Mouse (Mus musculus) liver, embryonic 12.5 days (tissue): Measurements from ENCODE around the gene Pih1d1. TPM values are rescaled to one million over a fixed set of nuclear protein-coding genes. Genes with fewer than 3 reads are reported as not detected.
A peak's percentile ranks its signal among the peaks of the same experiment; 100 is the strongest.

Source experiments
- ATAC-seq: fragments of 200-750 bp; cut with Nextera tagmentation; 2 replicates; pipeline ENCODE4 v1.8.0; 2017; ENCODE audit warnings: moderate number of reproducible peaks, mild to moderate bottlenecking, moderate library complexity
- H3K27ac ChIP-seq: fragments of 300-500 bp; sonication (generic); 2 replicates; pipeline ENCODE4 v1.5.1; 2016; ENCODE audit warnings: mild to moderate bottlenecking
- H3K27me3 ChIP-seq: fragments of 300-500 bp; sonication (generic); replicated peaks from 2 replicates; pipeline ENCODE4 v1.6.1; 2016; ENCODE audit warnings: mild to moderate bottlenecking, moderate library complexity
- H3K36me3 ChIP-seq: fragments of 300-500 bp; sonication (generic); 2 replicates; pipeline ENCODE4 v1.6.1; 2016; ENCODE audit warnings: mild to moderate bottlenecking, moderate library complexity
- H3K4me1 ChIP-seq: fragments of 300-500 bp; sonication (generic); 2 replicates; pipeline ENCODE4 v1.6.1; 2016
- H3K4me2 ChIP-seq: fragments of 300-500 bp; sonication (generic); 2 replicates; pipeline ENCODE4 v1.6.1; 2016; ENCODE audit warnings: mild to moderate bottlenecking, moderate library complexity
- H3K4me3 ChIP-seq: fragments of 300-500 bp; sonication (generic); 2 replicates; pipeline ENCODE4 v1.5.1; 2016; ENCODE audit warnings: mild to moderate bottlenecking, moderate library complexity
- H3K9ac ChIP-seq: fragments of 300-500 bp; sonication (generic); 2 replicates; pipeline ENCODE4 v1.6.1; 2016; ENCODE audit warnings: mild to moderate bottlenecking, moderate library complexity
- H3K9me3 ChIP-seq: fragments of 300-500 bp; sonication (generic); replicated peaks from 2 replicates; pipeline ENCODE4 v1.6.1; 2016; ENCODE audit warnings: mild to moderate bottlenecking, moderate library complexity
- WGBS: fragments of 180-500 bp; shearing (Covaris S2); methylation state at CpG from one replicate; pipeline ENCODE4 v1.1.7; 2016; ENCODE audit not compliant: insufficient replicate concordance; 5-methylcytosine and 5-hydroxymethylcytosine counted together
- polyA plus RNA-seq: library from polyadenylated mRNA; unstranded; fragments of >200 nt; fragmentation: Nextera tagmentation; extraction: Ambion mirVana; gene quantifications from 2 replicates; pipeline ENCODE4 v1.2.1, GENCODE M21; 2016

Gene Pih1d1
- polyA plus RNA-seq, 1 experiment from 2014 or later, result 61.7 TPM

GRCm38 (mm10) chr7:45175398-45175797, 21.3 kb downstream of the Pih1d1 start:
- ATAC-seq, result no peak
- H3K36me3 ChIP-seq, result no peaks in the 10 kb centered on the region
- H3K4me3 ChIP-seq, result no peak overlapping the region
- no peak overlapping the region for H3K4me2 ChIP-seq
- 0 out of 2 replicates have a peak, but pooled peaks cover 5% of the 10 kb centered on the region for H3K4me1 ChIP-seq
- peaks cover 9% of the 10 kb centered on the region; the same call in 1 of the 2 replicates for H3K9me3 ChIP-seq
- H3K9ac ChIP-seq, result no peak overlapping the region
- H3K27me3 ChIP-seq, result peaks cover 96% of the 10 kb centered on the region
- 3% methylated on average over 13 of the region's 13 CpGs for WGBS
- H3K27ac ChIP-seq, result no peak overlapping the region

GRCm38 (mm10) chr7:45175929-45176328, 21.8 kb downstream of the Pih1d1 start:
- Histone ChIP-seq H3K9ac (no peak overlapping the region), H3K36me3 (no peaks in the 10 kb centered on the region), H3K4me3 (no peak overlapping the region; the same call in 1 of the 2 replicates), H3K4me1 (0 out of 2 replicates have a peak, but pooled peaks cover 5% of the 10 kb centered on the region), H3K9me3 (peaks cover 4% of the 10 kb centered on the region; the same call in 1 of the 2 replicates), H3K27ac (no peak overlapping the region), H3K4me2 (no peak overlapping the region), H3K27me3 (peaks cover 96% of the 10 kb centered on the region)
- no peak for ATAC-seq
- WGBS, result 3% methylated on average over 23 of the region's 23 CpGs

GRCm38 (mm10) chr7:45176356-45176755, 22.3 kb downstream of the Pih1d1 start:
- Histone ChIP-seq H3K9me3 (no peaks in the 10 kb centered on the region; the same call in 1 of the 2 replicates), H3K4me3 (no peak overlapping the region; the same call in 1 of the 2 replicates), H3K27me3 (peaks cover 96% of the 10 kb centered on the region), H3K27ac (no peak overlapping the region), H3K36me3 (no peaks in the 10 kb centered on the region), H3K4me2 (no peak overlapping the region), H3K9ac (no peak overlapping the region), H3K4me1 (peaks cover 7% of the 10 kb centered on the region)
- 6% methylated on average over 31 of the region's 31 CpGs for WGBS
- no peak for ATAC-seq

- H3K27me3 ChIP-seq, result peaks cover 98% of the 10 kb centered on the region
- H3K9ac ChIP-seq, result no peak overlapping the region
- H3K36me3 ChIP-seq, result no peaks in the 10 kb centered on the region
- H3K9me3 ChIP-seq, result no peaks in the 10 kb centered on the region
- ATAC-seq, result no peak
- H3K4me2 ChIP-seq, result no peak overlapping the region
- H3K27ac ChIP-seq, result no peak overlapping the region
- no peak overlapping the region for H3K4me3 ChIP-seq
- H3K4me1 ChIP-seq, result peaks cover 23% of the 10 kb centered on the region
- 22% methylated on average over 7 of the region's 7 CpGs for WGBS
These were observed 24.4 kb downstream of the Pih1d1 start for GRCm38 (mm10) chr7:45178550-45178949.

GRCm38 (mm10) chr7:45179469-45179868, 25.4 kb downstream of the Pih1d1 start, which contains the start of gene Gfy:
TSS of gene Gfy (minus strand) at chr7:45179569.
- no peak for ATAC-seq
- Histone ChIP-seq H3K36me3 (no peaks in the 10 kb centered on the region), H3K9ac (no peak within 1 kb of the TSS), H3K4me1 (peaks cover 23% of the 10 kb centered on the region), H3K9me3 (no peaks in the 10 kb centered on the region), H3K4me2 (no peak within 1 kb of the TSS), H3K27me3 (peaks cover 100% of the 10 kb centered on the region), H3K4me3 (no peak within 1 kb of the TSS), H3K27ac (no peak within 1 kb of the TSS)
- WGBS, result 27% methylated on average over 7 of the region's 7 CpGs

- 24% methylated on average over 20 of the region's 20 CpGs for WGBS
These were observed 26.9 kb downstream of the Pih1d1 start, which contains the start of gene Pth2 for GRCm38 (mm10) chr7:45180896-45181477. TSS of gene Pth2 (plus strand) at chr7:45180995.

GRCm38 (mm10) chr7:45181540-45181939, 27.4 kb downstream of the Pih1d1 start:
- H3K27ac ChIP-seq, result no peak overlapping the region
- no peaks in the 10 kb centered on the region for H3K9me3 ChIP-seq
- peaks cover 18% of the 10 kb centered on the region for H3K4me1 ChIP-seq
- ATAC-seq, result no peak
- H3K9ac ChIP-seq, result no peak overlapping the region
- H3K4me2 ChIP-seq, result peak overlapping the region; percentile 69
- no peaks in the 10 kb centered on the region for H3K36me3 ChIP-seq
- peak overlapping the region; percentile 47 for H3K4me3 ChIP-seq
- WGBS, result 8% methylated on average over 34 of the region's 35 CpGs
- H3K27me3 ChIP-seq, result peaks cover 100% of the 10 kb centered on the region

More at GRCm38 (mm10) chr7:45180896-45181477, 26.9 kb downstream of the Pih1d1 start, which contains the start of gene Pth2:
- Histone ChIP-seq H3K4me2 (peak within 1 kb of the TSS; percentile 69), H3K27ac (no peak within 1 kb of the TSS), H3K4me3 (peak within 1 kb of the TSS; percentile 47), H3K36me3 (no peaks in the 10 kb centered on the region), H3K9ac (no peak within 1 kb of the TSS), H3K9me3 (no peaks in the 10 kb centered on the region), H3K27me3 (peaks cover 100% of the 10 kb centered on the region), H3K4me1 (peaks cover 23% of the 10 kb centered on the region)
- ATAC-seq, result no peak

- Histone ChIP-seq H3K27ac (no peak overlapping the region), H3K27me3 (peaks cover 100% of the 10 kb centered on the region), H3K36me3 (no peaks in the 10 kb centered on the region), H3K9me3 (no peaks in the 10 kb centered on the region), H3K4me1 (peaks cover 18% of the 10 kb centered on the region), H3K4me3 (peak overlapping the region; percentile 47), H3K9ac (0 out of 2 replicates have a peak overlapping the region, but pooled peaks have one; percentile 7), H3K4me2 (peak overlapping the region; percentile 69)
- peak; percentile 91 for ATAC-seq
- WGBS, result under 1% methylated on average over 34 of the region's 34 CpGs
These were observed 28.1 kb downstream of the Pih1d1 start for GRCm38 (mm10) chr7:45182199-45182601.

- Histone ChIP-seq H3K9ac (0 out of 2 replicates have a peak overlapping the region, but pooled peaks have one; percentile 7), H3K27me3 (peaks cover 100% of the 10 kb centered on the region), H3K4me2 (peak overlapping the region; percentile 69), H3K4me3 (peak overlapping the region; percentile 21), H3K9me3 (no peaks in the 10 kb centered on the region), H3K27ac (no peak overlapping the region), H3K4me1 (peaks cover 18% of the 10 kb centered on the region), H3K36me3 (no peaks in the 10 kb centered on the region)
- peak; percentile 4; the same call in 1 of the 2 replicates for ATAC-seq
- 17% methylated on average over 11 of the region's 11 CpGs for WGBS
These were observed 28.5 kb downstream of the Pih1d1 start for GRCm38 (mm10) chr7:45182606-45183005.

GRCm38 (mm10) chr7:45183672-45184071, 29.6 kb downstream of the Pih1d1 start:
- 58% methylated on average over 7 of the region's 7 CpGs for WGBS
- Histone ChIP-seq H3K9ac (no peak overlapping the region), H3K27me3 (peaks cover 100% of the 10 kb centered on the region), H3K36me3 (no peaks in the 10 kb centered on the region), H3K4me2 (no peak overlapping the region), H3K27ac (no peak overlapping the region), H3K4me1 (peaks cover 18% of the 10 kb centered on the region), H3K9me3 (no peaks in the 10 kb centered on the region), H3K4me3 (no peak overlapping the region)
- ATAC-seq, result no peak

- no peaks in the 10 kb centered on the region for H3K9me3 ChIP-seq
- peaks cover 100% of the 10 kb centered on the region for H3K27me3 ChIP-seq
- H3K27ac ChIP-seq, result no peak overlapping the region
- H3K9ac ChIP-seq, result no peak overlapping the region
- 47% methylated on average over 7 of the region's 7 CpGs for WGBS
- no peak for ATAC-seq
- H3K4me3 ChIP-seq, result no peak overlapping the region
- H3K4me2 ChIP-seq, result no peak overlapping the region
- H3K36me3 ChIP-seq, result no peaks in the 10 kb centered on the region
- H3K4me1 ChIP-seq, result peaks cover 18% of the 10 kb centered on the region
These were observed 31.8 kb downstream of the Pih1d1 start for GRCm38 (mm10) chr7:45185921-45186320.

GRCm38 (mm10) chr7:45189600-45189999, 35.5 kb downstream of the Pih1d1 start:
- no peaks in the 10 kb centered on the region for H3K9me3 ChIP-seq
- no peak overlapping the region for H3K27ac ChIP-seq
- no peaks in the 10 kb centered on the region for H3K36me3 ChIP-seq
- WGBS, result 34% methylated on average over 16 of the region's 16 CpGs
- no peaks in the 10 kb centered on the region for H3K4me1 ChIP-seq
- ATAC-seq, result no peak
- no peak overlapping the region for H3K4me3 ChIP-seq
- peaks cover 100% of the 10 kb centered on the region for H3K27me3 ChIP-seq
- no peak overlapping the region for H3K9ac ChIP-seq
- H3K4me2 ChIP-seq, result no peak overlapping the region
